Mouse (Mus musculus): Measurements from ENCODE around the gene Rnf169.

Rnf169 gene

GRCm38 (mm10) chr7:99889175-99889880, 90.9 kb downstream of the Rnf169 start:
- DNase-seq = no peak

DNA sequence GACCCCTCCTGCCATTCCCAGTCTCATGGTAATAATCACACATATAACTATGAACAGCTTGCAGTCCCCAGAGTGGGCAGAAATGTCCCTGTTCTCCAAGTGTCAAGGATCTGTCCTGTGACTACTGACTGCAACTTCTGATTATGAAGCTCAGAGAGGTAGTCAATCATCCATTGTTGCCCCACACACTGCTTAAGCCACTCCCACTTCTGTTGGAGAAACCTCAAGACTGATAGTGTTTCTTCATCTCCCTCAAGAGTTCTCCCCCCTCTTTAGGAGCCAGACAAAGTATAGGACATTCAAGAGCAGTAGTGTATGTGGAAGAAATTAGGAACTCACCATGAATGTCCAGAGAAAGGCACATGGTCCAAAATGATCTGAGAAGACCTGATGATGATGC, 92.5 kb downstream of the Rnf169 start:
- no peak for DNase-seq

DNA sequence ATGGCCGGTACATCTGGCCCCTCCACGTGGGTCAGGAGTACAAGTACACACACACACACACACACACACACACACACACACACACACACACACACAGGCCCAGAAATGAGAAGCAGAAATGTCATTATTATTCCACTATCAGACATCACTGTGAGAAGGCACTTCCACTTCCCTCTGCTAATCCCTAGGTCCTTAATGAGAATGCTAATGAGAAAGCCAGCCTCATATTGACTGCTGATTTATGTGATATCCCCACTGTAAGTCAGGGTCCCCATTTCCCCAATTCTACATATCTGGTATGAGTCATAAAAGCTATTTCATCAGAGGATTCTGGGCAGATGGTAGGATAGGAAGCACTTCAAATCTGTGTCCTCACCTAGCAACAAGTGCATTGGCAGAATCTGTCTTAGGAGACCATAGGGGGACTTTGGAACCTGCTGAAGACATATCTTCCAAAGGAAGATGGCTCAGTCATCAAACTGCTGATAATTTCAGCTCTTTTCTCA, 93.0 kb downstream of the Rnf169 start:
- DNase-seq = no peak

DNA sequence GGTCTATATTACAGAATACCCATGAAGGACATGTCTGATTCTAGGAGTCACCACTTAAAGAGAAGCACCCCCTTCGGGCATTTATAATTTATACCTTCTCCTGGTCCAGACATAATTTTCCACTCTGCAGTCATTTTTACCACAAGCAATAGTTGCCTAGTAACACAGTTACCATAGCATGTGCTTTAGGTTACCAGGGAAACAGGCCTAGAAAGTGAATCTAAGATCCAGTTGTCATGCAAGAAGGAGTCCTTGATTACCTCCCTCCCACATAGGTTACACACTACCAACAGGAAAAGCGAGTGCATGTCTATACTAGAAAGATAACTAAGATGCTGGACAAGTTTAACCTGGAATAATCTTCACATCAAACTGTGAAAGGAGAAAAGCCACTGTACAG, 102.0 kb downstream of the Rnf169 start:
- DNase-seq = no peak

- peak; percentile 45 for DNase-seq
Observed at GRCm38 (mm10) chr7:99876345-99876744, 103.9 kb downstream of the Rnf169 start.

- DNase-seq = no peak
Observed at GRCm38 (mm10) chr7:99875891-99876290, 104.4 kb downstream of the Rnf169 start.

GRCm38 (mm10) chr7:99873965-99874364, 106.3 kb downstream of the Rnf169 start:
- DNase-seq = no peak

Measured in kidney, adult 11 months (tissue).